Mouse (Mus musculus): ENCODE measurements around the gene Faim2.

- TF ChIP-seq CTCF (IDR thresholded peaks at IDR 0.05) (no peak), EP300 (IDR thresholded peaks at IDR 0.05) (no peak)
These were observed 32.3 kb upstream of the Faim2 start for GRCm38 (mm10) chr15:99560246-99560645.

Measured in lung, postnatal 0 days (tissue).